Mouse (Mus musculus) thymus, adult 2 months (tissue): ENCODE data around the gene Tmem200b.

Experiments
- CTCF ChIP-seq: fragments of 200-500 bp; IDR thresholded peaks from 2 replicates; pipeline ENCODE4 v1.5.1; 2012; ENCODE audit warnings: mild to moderate bottlenecking, control low read depth, low read length, moderate library complexity, borderline replicate concordance; ENCODE audit not compliant: control insufficient read depth, poor library complexity, insufficient read depth; ENCODE audit errors: extremely low read depth
- POLR2A ChIP-seq: fragments of 200-500 bp; IDR thresholded peaks from 2 replicates; pipeline ENCODE4 v1.6.1; 2012; ENCODE audit warnings: mild to moderate bottlenecking, low read length, control low read depth, moderate library complexity; ENCODE audit not compliant: control insufficient read depth, poor library complexity, insufficient read depth; ENCODE audit errors: extremely low read depth

- no peak for TF ChIP-seq CTCF
- no peak for TF ChIP-seq POLR2A
Measured at GRCm38 (mm10) chr4:131922404-131922803, 833 bp downstream of the Tmem200b start.
